Mouse (Mus musculus) myocyte (in vitro differentiated cells): ENCODE results near the gene Cyp2b23. TPM values are rescaled to one million over a fixed set of nuclear protein-coding genes. Genes with fewer than 3 reads are reported as not detected.
"Not testable (repeated sequence)": the region's sequence is repeated elsewhere in the genome, so short reads cannot be mapped to it uniquely, and the experiment has no call there.

Source experiments
- H3K27me3 ChIP-seq: one replicate; pipeline ENCODE4 v1.6.1; 2011; ENCODE audit not compliant: control insufficient read depth, insufficient read depth, insufficient read length
- H3K36me3 ChIP-seq: one replicate; pipeline ENCODE4 v1.6.1; 2011; ENCODE audit not compliant: control insufficient read depth, insufficient read depth
- H3K4me2 ChIP-seq: one replicate; pipeline ENCODE4 v1.6.1; 2011; ENCODE audit warnings: low read depth, control low read depth
- H3K4me3 ChIP-seq: one replicate; pipeline ENCODE4 v1.5.1; 2011; ENCODE audit warnings: mild to moderate bottlenecking, control low read depth, moderate library complexity
- H3K79me2 ChIP-seq: one replicate; pipeline ENCODE4 v1.6.1; 2011; ENCODE audit not compliant: control insufficient read depth, insufficient read depth
- H3ac ChIP-seq: one replicate; pipeline ENCODE4 v1.6.1; 2011; ENCODE audit not compliant: control insufficient read depth, insufficient read length
- CEBPB ChIP-seq: IDR thresholded peaks from 2 replicates; pipeline ENCODE4 v1.6.1; 2011; ENCODE audit warnings: mild to moderate bottlenecking, moderate library complexity; ENCODE audit not compliant: poor library complexity, insufficient read depth, severe bottlenecking
- E2F4 ChIP-seq: IDR thresholded peaks from one replicate; pipeline ENCODE4 v1.6.1; 2011; ENCODE audit warnings: mild to moderate bottlenecking, control low read depth, moderate library complexity; ENCODE audit not compliant: insufficient read depth
- MAX ChIP-seq: IDR thresholded peaks from one replicate; pipeline ENCODE4 v1.6.1; 2011; ENCODE audit warnings: low read depth, mild to moderate bottlenecking, control low read depth
- MYOD1 ChIP-seq, 3 experiments: IDR thresholded peaks; one replicate each; pipeline ENCODE4 v1.6.1; 2011; ENCODE audit warnings: control low read depth in 2 of 3, low read depth in 2 of 3, mild to moderate bottlenecking in 2 of 3, moderate library complexity in 1 of 3; ENCODE audit not compliant: insufficient read length in 2 of 3, control insufficient read depth in 1 of 3
- MYOG ChIP-seq, 3 experiments: IDR thresholded peaks; one replicate each; pipeline ENCODE4 v1.6.1; 2011; ENCODE audit warnings: control low read depth in 2 of 3, low read depth in 2 of 3, mild to moderate bottlenecking in 2 of 3; ENCODE audit not compliant: insufficient read length in 2 of 3, control insufficient read depth in 1 of 3, insufficient read depth in 1 of 3
- POLR2A ChIP-seq: IDR thresholded peaks from one replicate; pipeline ENCODE4 v1.6.1; 2011; ENCODE audit warnings: low read depth, mild to moderate bottlenecking, control low read depth, moderate library complexity; ENCODE audit not compliant: insufficient read length
- POLR2AphosphoS2 ChIP-seq: IDR thresholded peaks from one replicate; pipeline ENCODE4 v1.6.1; 2011; ENCODE audit warnings: low read depth, control low read depth; ENCODE audit not compliant: insufficient read length
- REST ChIP-seq: IDR thresholded peaks from one replicate; pipeline ENCODE4 v1.6.1; 2011; ENCODE audit warnings: mild to moderate bottlenecking, control low read depth, moderate library complexity; ENCODE audit not compliant: insufficient read depth, insufficient read length
- SRF ChIP-seq: IDR thresholded peaks from one replicate; pipeline ENCODE4 v1.6.1; 2011; ENCODE audit warnings: low read depth; ENCODE audit not compliant: control insufficient read depth, insufficient read length
- TCF12 ChIP-seq: IDR thresholded peaks from one replicate; pipeline ENCODE4 v1.6.1; 2011; ENCODE audit warnings: mild to moderate bottlenecking, control low read depth; ENCODE audit not compliant: poor library complexity, insufficient read depth, severe bottlenecking
- TCF3 ChIP-seq: IDR thresholded peaks from one replicate; pipeline ENCODE4 v1.6.1; 2011; ENCODE audit warnings: low read depth, control low read depth; ENCODE audit not compliant: insufficient read length
- USF1 ChIP-seq: IDR thresholded peaks from one replicate; pipeline ENCODE4 v1.6.1; 2011; ENCODE audit warnings: low read depth, mild to moderate bottlenecking, control low read depth, moderate library complexity
- polyA plus RNA-seq: library from polyadenylated mRNA; unstranded; fragments of >200 nt; fragmentation: generic; extraction: Trizol; gene quantifications from one replicate; pipeline ENCODE4 v1.2.1, GENCODE M21; 2012; ENCODE audit warnings: missing spikeins

The Cyp2b23 gene
- not detected for polyA plus RNA-seq

DNA sequence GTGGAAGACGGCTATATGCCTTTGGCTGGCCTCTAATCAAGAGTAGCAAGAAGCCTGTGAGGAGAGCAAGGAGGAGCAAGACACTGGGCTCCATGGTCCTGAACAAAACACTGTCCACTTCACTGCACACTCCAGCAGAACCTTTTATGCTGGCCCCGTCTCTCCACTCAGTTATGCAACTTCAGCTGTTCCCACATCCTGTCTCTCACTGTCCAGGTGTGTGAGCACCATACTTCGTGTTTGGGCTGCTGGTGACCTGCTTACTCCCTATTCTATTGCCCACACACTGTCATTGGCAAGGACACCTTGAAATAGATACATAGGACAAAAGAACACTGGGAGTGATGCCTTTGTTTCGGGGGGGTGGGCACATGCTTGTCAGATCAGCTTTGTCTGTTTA lies at the start of gene Cyp2b23:
TSS of gene Cyp2b23 (minus strand) at position 101 of the 400 bp plus-strand sequence.
- no peak for TF ChIP-seq E2F4
- TF ChIP-seq SRF: no peak
- no peak for TF ChIP-seq REST

DNA sequence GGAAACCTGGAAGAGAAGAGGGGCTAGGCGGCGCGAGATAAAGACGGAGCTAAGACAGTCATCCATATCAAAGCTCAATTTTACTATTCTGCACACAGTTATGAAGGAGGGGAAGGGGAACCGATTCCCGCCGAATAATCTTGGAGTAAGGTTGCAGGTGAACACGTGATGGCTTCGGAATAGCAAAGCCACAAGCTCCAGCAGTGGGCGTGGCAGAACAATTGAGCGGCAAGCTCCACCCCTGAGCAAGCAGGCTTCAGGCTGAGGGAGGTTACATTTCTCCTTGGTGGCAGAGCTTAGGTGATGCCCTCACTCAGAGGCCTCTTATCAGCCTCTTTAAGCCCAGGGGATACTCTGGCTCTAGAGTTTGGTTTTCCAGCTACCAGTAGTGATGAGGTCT lies 24.8 kb upstream of the Cyp2b23 start:
- H3K4me2 ChIP-seq: no peak overlapping the region
- no peak overlapping the region for H3ac ChIP-seq
- H3K79me2 ChIP-seq: no peaks in the 10 kb centered on the region
- H3K4me3 ChIP-seq: no peak overlapping the region
- H3K27me3 ChIP-seq: no peaks in the 10 kb centered on the region
- TF ChIP-seq CEBPB (no peak), TCF3 (no peak), MYOG (IDR thresholded peaks at IDR 0.05; ENCODE audit: control insufficient read depth in 1 of 3, insufficient read depth in 1 of 3, insufficient read length in 2 of 3, low read depth in 2 of 3) (no peak), POLR2AphosphoS2 (no peak), USF1 (no peak), POLR2A (no peak), REST (no peak), SRF (no peak), E2F4 (no peak), MYOD1 (IDR thresholded peaks at IDR 0.05; ENCODE audit: control insufficient read depth in 1 of 3, insufficient read length in 2 of 3, low read depth in 2 of 3) (no peak), MAX (no peak), TCF12 (no peak)
- no peaks in the 10 kb centered on the region for H3K36me3 ChIP-seq

More for the DNA sequence above, at the start of gene Cyp2b23:
- no peaks in the 10 kb centered on the region for H3K36me3 ChIP-seq
- H3K27me3 ChIP-seq: no peaks in the 10 kb centered on the region
- H3K79me2 ChIP-seq: no peaks in the 10 kb centered on the region
- H3ac ChIP-seq: no peak within 1 kb of the TSS
- no peak within 1 kb of the TSS for H3K4me3 ChIP-seq
- H3K4me2 ChIP-seq: no peak within 1 kb of the TSS

DNA sequence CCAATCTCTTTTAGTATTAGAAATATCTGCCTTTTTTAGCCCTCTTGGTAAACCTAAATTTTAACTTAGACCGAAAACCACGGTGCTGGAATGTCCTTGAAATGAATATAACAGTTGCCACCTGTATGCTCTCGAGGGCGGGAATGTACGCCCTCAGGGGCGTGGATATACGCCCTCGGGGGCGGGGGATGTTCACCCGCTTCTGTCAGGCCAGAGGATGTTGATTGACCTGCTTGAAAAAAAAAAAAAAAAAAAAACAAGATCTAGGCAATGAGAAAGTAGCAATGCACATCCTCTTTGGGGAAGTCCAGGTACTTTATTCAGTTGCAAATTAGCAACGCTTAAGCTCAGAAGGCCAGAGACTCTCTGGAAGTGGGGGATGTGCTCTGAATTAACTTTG lies 20.8 kb upstream of the Cyp2b23 start:
- Histone ChIP-seq H3K27me3 (no peaks in the 10 kb centered on the region), H3K4me2 (no peak overlapping the region), H3K4me3 (no peak overlapping the region), H3ac (no peak overlapping the region), H3K79me2 (no peaks in the 10 kb centered on the region), H3K36me3 (no peaks in the 10 kb centered on the region)
- TF ChIP-seq MYOG (IDR thresholded peaks at IDR 0.05; ENCODE audit: control insufficient read depth in 1 of 3, insufficient read depth in 1 of 3, insufficient read length in 2 of 3, low read depth in 2 of 3) (no peak), POLR2A (no peak), TCF3 (no peak), MAX (no peak), POLR2AphosphoS2 (no peak), TCF12 (no peak), REST (no peak), MYOD1 (IDR thresholded peaks at IDR 0.05; ENCODE audit: control insufficient read depth in 1 of 3, insufficient read length in 2 of 3, low read depth in 2 of 3) (no peak), CEBPB (no peak), E2F4 (no peak), USF1 (no peak), SRF (no peak)

GRCm38 (mm10) chr7:26706191-26706590 lies 20.0 kb upstream of the Cyp2b23 start:
- H3K27me3 ChIP-seq, H3K79me2 ChIP-seq, H3K4me2 ChIP-seq, H3K36me3 ChIP-seq, H3ac ChIP-seq, H3K4me3 ChIP-seq: not testable (repeated sequence)

DNA sequence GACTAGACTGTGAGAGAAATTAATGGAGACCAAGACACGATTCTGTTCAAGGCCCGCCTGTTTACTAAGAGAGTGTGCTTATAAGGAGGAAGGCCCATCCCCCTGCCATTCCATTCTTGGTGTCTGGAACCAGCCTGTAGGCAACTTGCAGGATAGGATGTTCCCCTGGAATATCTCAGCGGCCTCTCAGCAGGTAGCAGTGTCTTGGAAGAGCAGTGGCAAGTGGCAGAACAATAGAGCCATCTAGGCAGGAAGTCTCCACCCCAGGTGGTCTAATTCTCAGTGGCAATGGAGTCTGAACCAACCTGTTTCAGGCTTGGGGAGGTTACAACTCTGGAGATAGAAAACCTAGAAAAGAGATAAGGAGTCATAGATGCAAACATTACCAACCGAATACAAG lies 13.9 kb upstream of the Cyp2b23 start:
- H3K27me3 ChIP-seq: no peaks in the 10 kb centered on the region
- no peak for TF ChIP-seq SRF
- no peak for TF ChIP-seq POLR2AphosphoS2
- no peak for TF ChIP-seq TCF3
- no peak for TF ChIP-seq MYOD1 (IDR thresholded peaks at IDR 0.05; ENCODE audit: control insufficient read depth in 1 of 3, insufficient read length in 2 of 3, low read depth in 2 of 3)

GRCm38 (mm10) chr7:26685713-26686112 lies 524 bp downstream of the Cyp2b23 start:
- no peak overlapping the region for H3K4me2 ChIP-seq
- no peaks in the 10 kb centered on the region for H3K27me3 ChIP-seq
- H3K4me3 ChIP-seq: no peak overlapping the region
- H3ac ChIP-seq: no peak overlapping the region
- H3K36me3 ChIP-seq: no peaks in the 10 kb centered on the region
- no peak for TF ChIP-seq MYOD1 (IDR thresholded peaks at IDR 0.05; ENCODE audit: control insufficient read depth in 1 of 3, insufficient read length in 2 of 3, low read depth in 2 of 3)
- TF ChIP-seq TCF3: no peak
- no peak for TF ChIP-seq SRF
- no peak for TF ChIP-seq POLR2A
- no peak for TF ChIP-seq POLR2AphosphoS2
- no peak for TF ChIP-seq USF1
- TF ChIP-seq MAX: no peak
- TF ChIP-seq MYOG (IDR thresholded peaks at IDR 0.05; ENCODE audit: control insufficient read depth in 1 of 3, insufficient read depth in 1 of 3, insufficient read length in 2 of 3, low read depth in 2 of 3): no peak
- TF ChIP-seq CEBPB: no peak
- no peak for TF ChIP-seq REST
- TF ChIP-seq TCF12: no peak
- TF ChIP-seq E2F4: no peak
- H3K79me2 ChIP-seq: no peaks in the 10 kb centered on the region

More for the DNA sequence above, 13.9 kb upstream of the Cyp2b23 start:
- no peak overlapping the region for H3K4me3 ChIP-seq
- no peaks in the 10 kb centered on the region for H3K36me3 ChIP-seq
- no peak overlapping the region for H3ac ChIP-seq
- H3K79me2 ChIP-seq: no peaks in the 10 kb centered on the region
- H3K4me2 ChIP-seq: no peak overlapping the region

- H3K4me3 ChIP-seq, H3K79me2 ChIP-seq: not testable (repeated sequence)
These were observed 18.8 kb downstream of the Cyp2b23 start for GRCm38 (mm10) chr7:26667466-26667865.

More at GRCm38 (mm10) chr7:26667466-26667865, 18.8 kb downstream of the Cyp2b23 start:
- H3ac ChIP-seq, H3K4me2 ChIP-seq, H3K36me3 ChIP-seq, H3K27me3 ChIP-seq: not testable (repeated sequence)
